ENCODE assay signal across 8 mouse cellular contexts in genomic region chr8:125729746-125730145, GRCm38 (mm10). TPM values are rescaled to one million over a fixed set of nuclear protein-coding genes. Genes with fewer than 3 reads are reported as not detected.
DNase-seq lines count a peak whose midpoint lies in the region; ATAC-seq lines count a peak whose summit lies in the region.

TSS of gene Ntpcr (plus strand) at chr8:125729963.

- H3K4me3 ChIP-seq in lung, embryonic 16.5 days (ENCODE audit: low read length): no peak within 1 kb of the TSS
- no peak within 1 kb of the TSS for H3K4me3 ChIP-seq in embryonic facial prominence, embryonic 15.5 days (replicated peaks)
- H3K4me3 ChIP-seq in limb, embryonic 10.5 days: no peak within 1 kb of the TSS
- no peak within 1 kb of the TSS for H3K4me3 ChIP-seq in neural tube, embryonic 14.5 days (ENCODE audit: low read depth, low read length)

- WGBS in lung, embryonic 16.5 days: 64% methylated on average over 7 of the region's 7 CpGs
- 63% methylated on average over 7 of the region's 7 CpGs for WGBS in embryonic facial prominence, embryonic 15.5 days
- WGBS in limb, embryonic 10.5 days: 82% methylated on average over 7 of the region's 7 CpGs
- WGBS in neural tube, embryonic 14.5 days: 86% methylated on average over 7 of the region's 7 CpGs

- intact Hi-C loops in heart, postnatal 10 days (cut with DNase I): loop anchor here (5.0 kb wide), 1 partner anchor 128 kb away; no protein-coding TSS in a partner anchor

- no peaks in the 10 kb centered on the region for H3K36me3 ChIP-seq in lung, embryonic 16.5 days (ENCODE audit: control insufficient read depth, insufficient read depth, low read length)
- no peaks in the 10 kb centered on the region for H3K36me3 ChIP-seq in embryonic facial prominence, embryonic 15.5 days
- H3K36me3 ChIP-seq in limb, embryonic 10.5 days: no peaks in the 10 kb centered on the region
- no peaks in the 10 kb centered on the region for H3K36me3 ChIP-seq in neural tube, embryonic 14.5 days (ENCODE audit: control insufficient read depth, insufficient read depth, low read length)

- no peak within 1 kb of the TSS for H3K27ac ChIP-seq in lung, embryonic 16.5 days (ENCODE audit: low read length)
- no peak within 1 kb of the TSS for H3K27ac ChIP-seq in embryonic facial prominence, embryonic 15.5 days (replicated peaks)
- peak within 1 kb of the TSS; percentile 34; the same call in 1 of the 2 replicates for H3K27ac ChIP-seq in limb, embryonic 10.5 days
- H3K27ac ChIP-seq in neural tube, embryonic 14.5 days (ENCODE audit: low read depth, low read length): no peak within 1 kb of the TSS

- ATAC-seq in lung, embryonic 16.5 days (ENCODE audit: low read depth): no peak
- ATAC-seq in embryonic facial prominence, embryonic 15.5 days (ENCODE audit: insufficient number of reproducible peaks, low FRiP score, low TSS enrichment, low read depth): no peak
- ATAC-seq in neural tube, embryonic 14.5 days (ENCODE audit: low read depth): no peak

- H3K9me3 ChIP-seq in lung, embryonic 16.5 days (ENCODE audit: control insufficient read depth, low read length): no peaks in the 10 kb centered on the region
- H3K9me3 ChIP-seq in embryonic facial prominence, embryonic 15.5 days (replicated peaks): no peaks in the 10 kb centered on the region
- H3K9me3 ChIP-seq in limb, embryonic 10.5 days (replicated peaks): no peaks in the 10 kb centered on the region
- no peaks in the 10 kb centered on the region for H3K9me3 ChIP-seq in neural tube, embryonic 14.5 days (ENCODE audit: control insufficient read depth, low read length)

- H3K4me1 ChIP-seq in lung, embryonic 16.5 days (replicated peaks; ENCODE audit: control insufficient read depth, insufficient read depth, low read length): peaks cover 7% of the 10 kb centered on the region; the same call in 1 of the 2 replicates
- H3K4me1 ChIP-seq in embryonic facial prominence, embryonic 15.5 days: peaks cover 23% of the 10 kb centered on the region
- peaks cover 23% of the 10 kb centered on the region for H3K4me1 ChIP-seq in limb, embryonic 10.5 days
- H3K4me1 ChIP-seq in neural tube, embryonic 14.5 days (ENCODE audit: control insufficient read depth, insufficient read depth, low read length): peaks cover 3% of the 10 kb centered on the region; the same call in 1 of the 2 replicates

- no peak within 1 kb of the TSS for H3K4me2 ChIP-seq in lung, embryonic 16.5 days (ENCODE audit: low read depth, low read length)
- no peak within 1 kb of the TSS for H3K4me2 ChIP-seq in embryonic facial prominence, embryonic 15.5 days (replicated peaks)
- no peak within 1 kb of the TSS for H3K4me2 ChIP-seq in neural tube, embryonic 14.5 days (ENCODE audit: low read depth, low read length)

- no peak for DNase-seq in lung, adult 18-20 months
- no peak for DNase-seq in heart, postnatal 10 days
- no peak for DNase-seq in limb, embryonic 10.5 days (ENCODE audit: low spot score)
- DNase-seq in embryo, embryonic 10.5 days (ENCODE audit: low spot score): no peak
- no peak for DNase-seq in right cerebral cortex, postnatal 10 days (ENCODE audit: low spot score in 2 of 2)

- no peak within 1 kb of the TSS for H3K9ac ChIP-seq in lung, embryonic 16.5 days (ENCODE audit: low read length)
- H3K9ac ChIP-seq in embryonic facial prominence, embryonic 15.5 days: no peak within 1 kb of the TSS
- no peak within 1 kb of the TSS for H3K9ac ChIP-seq in neural tube, embryonic 14.5 days (replicated peaks; ENCODE audit: low read depth, low read length)

- H3K27me3 ChIP-seq in lung, embryonic 16.5 days (ENCODE audit: control insufficient read depth, insufficient read depth, low read depth, low read length): no peaks in the 10 kb centered on the region
- no peaks in the 10 kb centered on the region for H3K27me3 ChIP-seq in embryonic facial prominence, embryonic 15.5 days
- no peaks in the 10 kb centered on the region for H3K27me3 ChIP-seq in limb, embryonic 10.5 days (ENCODE audit: low read depth, poor library complexity, severe bottlenecking)
- no peaks in the 10 kb centered on the region for H3K27me3 ChIP-seq in neural tube, embryonic 14.5 days (ENCODE audit: control insufficient read depth, insufficient read depth, low read length)

RNA-seq across cellular contexts. Expression of gene Ntpcr, which starts in this region (rescaled TPM):
- 31.4 and 35.5 TPM in 2 replicates for polyA plus RNA-seq in lung, embryonic 16.5 days (2015; fragmentation: Nextera tagmentation; extraction: Ambion mirVana)
- polyA plus RNA-seq in embryonic facial prominence, embryonic 15.5 days (2015; fragmentation: Nextera tagmentation; extraction: Ambion mirVana): 35.6 and 42.6 TPM in 2 replicates
- 10 to 100 TPM; 16.6 to 19.5 TPM for total RNA-seq in heart, postnatal 10 days (2021)
- polyA plus RNA-seq in limb, embryonic 10.5 days (2016; fragmentation: Nextera tagmentation; extraction: Ambion mirVana): 18.4 and 20.2 TPM in 2 replicates
- 36.9 and 39.8 TPM in 2 replicates for polyA plus RNA-seq in neural tube, embryonic 14.5 days (2014; fragmentation: Nextera tagmentation; extraction: Ambion mirVana)
